8 mouse cellular contexts compared by ENCODE assay signal in genomic region chr11:75254252-75254912, GRCm38 (mm10).
DNase-seq lines count a peak whose midpoint lies in the region.

No protein-coding gene starts in this region.

- DNase-seq in layer of hippocampus, adult 8-10 months (ENCODE audit: low spot score in 2 of 2) = peak; percentile 46 to 59
- no peak for DNase-seq in layer of hippocampus, postnatal 10 days (ENCODE audit: low spot score in 2 of 2)
- DNase-seq in brain, adult 2 months (ENCODE audit: low read depth, low spot score) = peak; percentile 80
- peak; percentile 76 to 78 for DNase-seq in heart, adult 9 months (ENCODE audit: low spot score in 2 of 2)
- peak; percentile 70 to 77 for DNase-seq in kidney, postnatal 25 days
- peak; percentile 85 for DNase-seq in lung, postnatal 36 days
- peak; percentile 61 for DNase-seq in testis, postnatal 10 days (ENCODE audit: low spot score)
- DNase-seq in yolk sac, embryonic 10.5 days (ENCODE audit: low spot score) = no peak

Comparison
In these comparisons a context has a peak if more than half of its experiments do, and no peak if none do; other contexts are left out.
1. DNase-seq: peak in layer of hippocampus, adult 8-10 months (2 of 2), brain, adult 2 months (single experiment), heart, adult 9 months (2 of 2), kidney, postnatal 25 days (2 of 2), lung, postnatal 36 days (single experiment) and testis, postnatal 10 days (single experiment); none in layer of hippocampus, postnatal 10 days (0 of 2) and yolk sac, embryonic 10.5 days (single experiment).